Mouse (Mus musculus) hindbrain, embryonic 10.5 days (tissue): ENCODE data around the gene Zfp541. TPM values are rescaled to one million over a fixed set of nuclear protein-coding genes. Genes with fewer than 3 reads are reported as not detected.

ENCODE experiments used
- DNase-seq: peaks from one replicate; pipeline ENCODE4 v3.0.0-alpha.2; 2017; ENCODE audit warnings: low spot score
- H3K27ac ChIP-seq: fragments of 300-500 bp; sonication (generic); 2 replicates; pipeline ENCODE4 v1.5.1; 2016; ENCODE audit warnings: mild to moderate bottlenecking, moderate library complexity
- H3K27me3 ChIP-seq: fragments of 300-500 bp; sonication (generic); 2 replicates; pipeline ENCODE4 v1.6.1; 2016; ENCODE audit warnings: mild to moderate bottlenecking; ENCODE audit not compliant: poor library complexity, insufficient read depth, severe bottlenecking
- H3K36me3 ChIP-seq: fragments of 300-500 bp; sonication (generic); 2 replicates; pipeline ENCODE4 v1.6.1; 2016; ENCODE audit warnings: mild to moderate bottlenecking, moderate library complexity
- H3K4me1 ChIP-seq: fragments of 300-500 bp; sonication (generic); replicated peaks from 2 replicates; pipeline ENCODE4 v1.6.1; 2016; ENCODE audit warnings: mild to moderate bottlenecking
- H3K4me3 ChIP-seq: fragments of 300-500 bp; sonication (generic); 2 replicates; pipeline ENCODE4 v1.5.1; 2016; ENCODE audit warnings: mild to moderate bottlenecking, moderate library complexity
- H3K9me3 ChIP-seq: fragments of 300-500 bp; sonication (generic); 2 replicates; pipeline ENCODE4 v1.6.1; 2016; ENCODE audit warnings: mild to moderate bottlenecking, moderate library complexity
- WGBS: fragments of 180-500 bp; shearing (Covaris S2); methylation state at CpG from one replicate; pipeline ENCODE4 v1.1.7; 2016; 5-methylcytosine and 5-hydroxymethylcytosine counted together
- polyA plus RNA-seq: library from polyadenylated mRNA; unstranded; fragments of >200 nt; fragmentation: Nextera tagmentation; extraction: Ambion mirVana; gene quantifications from 2 replicates; pipeline ENCODE4 v1.2.1, GENCODE M21; 2016

Gene Zfp541
- 0.04 TPM in 1 of 2 replicates, not detected in the other for polyA plus RNA-seq

- WGBS, result 47% methylated on average over 80 of the region's 80 CpGs
Observed at GRCm38 (mm10) chr7:16061219-16062098, at the start of gene Zfp541. Zfp541 (plus strand) TSS chr7:16061814.

GRCm38 (mm10) chr7:16012576-16013263 is 48.9 kb upstream of the Zfp541 start:
- H3K9me3 ChIP-seq, result no peaks in the 10 kb centered on the region
- 77% methylated on average over 11 of the region's 11 CpGs for WGBS
- peak; percentile 9 for DNase-seq
- no peaks in the 10 kb centered on the region for H3K27me3 ChIP-seq
- no peak overlapping the region for H3K4me3 ChIP-seq
- peaks cover 36% of the 10 kb centered on the region for H3K36me3 ChIP-seq
- H3K4me1 ChIP-seq, result no peaks in the 10 kb centered on the region
- no peak overlapping the region for H3K27ac ChIP-seq

More at GRCm38 (mm10) chr7:16061219-16062098, at the start of gene Zfp541:
- DNase-seq, result peak; percentile 20
- peak within 1 kb of the TSS; percentile 33 for H3K4me3 ChIP-seq
- peaks cover 14% of the 10 kb centered on the region for H3K9me3 ChIP-seq
- peaks cover 42% of the 10 kb centered on the region for H3K27me3 ChIP-seq
- H3K27ac ChIP-seq, result no peak within 1 kb of the TSS
- no peaks in the 10 kb centered on the region for H3K4me1 ChIP-seq
- no peaks in the 10 kb centered on the region for H3K36me3 ChIP-seq

- Histone ChIP-seq H3K27ac (no peak overlapping the region), H3K4me3 (no peak overlapping the region), H3K4me1 (no peaks in the 10 kb centered on the region), H3K27me3 (no peaks in the 10 kb centered on the region), H3K9me3 (no peaks in the 10 kb centered on the region), H3K36me3 (peaks cover 31% of the 10 kb centered on the region)
- no peak for DNase-seq
- 73% methylated on average over 5 of the region's 5 CpGs for WGBS
Observed at GRCm38 (mm10) chr7:16013722-16014275, 47.8 kb upstream of the Zfp541 start.

GRCm38 (mm10) chr7:16014521-16015175 is 47.0 kb upstream of the Zfp541 start:
- Histone ChIP-seq H3K9me3 (no peaks in the 10 kb centered on the region), H3K36me3 (peaks cover 32% of the 10 kb centered on the region), H3K4me1 (no peaks in the 10 kb centered on the region), H3K4me3 (no peak overlapping the region), H3K27ac (no peak overlapping the region), H3K27me3 (no peaks in the 10 kb centered on the region)
- no peak for DNase-seq
- WGBS, result 96% methylated on average over 8 of the region's 8 CpGs

- no peaks in the 10 kb centered on the region for H3K27me3 ChIP-seq
- DNase-seq, result no peak
- H3K4me3 ChIP-seq, result no peak overlapping the region
- 89% methylated on average over 5 of the region's 5 CpGs for WGBS
- no peak overlapping the region for H3K27ac ChIP-seq
- no peaks in the 10 kb centered on the region for H3K9me3 ChIP-seq
- H3K4me1 ChIP-seq, result no peaks in the 10 kb centered on the region
- peaks cover 36% of the 10 kb centered on the region for H3K36me3 ChIP-seq
Observed at GRCm38 (mm10) chr7:16015384-16015783, 46.2 kb upstream of the Zfp541 start.

- Histone ChIP-seq H3K36me3 (peaks cover 18% of the 10 kb centered on the region), H3K27ac (no peak overlapping the region), H3K9me3 (no peaks in the 10 kb centered on the region), H3K4me1 (peaks cover 7% of the 10 kb centered on the region), H3K4me3 (no peak overlapping the region), H3K27me3 (no peaks in the 10 kb centered on the region)
- DNase-seq, result no peak
- WGBS, result 87% methylated on average over 9 of the region's 9 CpGs
Observed at GRCm38 (mm10) chr7:16018016-16018810, 43.4 kb upstream of the Zfp541 start.

GRCm38 (mm10) chr7:16019256-16020094 is 42.1 kb upstream of the Zfp541 start:
- Histone ChIP-seq H3K27me3 (no peaks in the 10 kb centered on the region), H3K36me3 (peaks cover 13% of the 10 kb centered on the region), H3K9me3 (no peaks in the 10 kb centered on the region), H3K4me1 (peaks cover 13% of the 10 kb centered on the region), H3K4me3 (no peak overlapping the region), H3K27ac (no peak overlapping the region)
- DNase-seq, result no peak
- 91% methylated on average over 5 of the region's 5 CpGs for WGBS

GRCm38 (mm10) chr7:16024603-16025222 is 36.9 kb upstream of the Zfp541 start:
- H3K36me3 ChIP-seq, result peaks cover 24% of the 10 kb centered on the region
- peaks cover 6% of the 10 kb centered on the region; the same call in 1 of the 2 replicates for H3K9me3 ChIP-seq
- 92% methylated on average over 8 of the region's 8 CpGs for WGBS
- DNase-seq, result no peak
- H3K27me3 ChIP-seq, result no peaks in the 10 kb centered on the region
- H3K27ac ChIP-seq, result no peak overlapping the region
- H3K4me1 ChIP-seq, result peaks cover 28% of the 10 kb centered on the region
- no peak overlapping the region for H3K4me3 ChIP-seq

GRCm38 (mm10) chr7:16028102-16028927 is 33.3 kb upstream of the Zfp541 start:
- H3K4me1 ChIP-seq, result peaks cover 20% of the 10 kb centered on the region; the same call in 1 of the 2 replicates
- no peaks in the 10 kb centered on the region for H3K27me3 ChIP-seq
- 90% methylated on average over 6 of the region's 6 CpGs for WGBS
- no peak for DNase-seq
- no peak overlapping the region for H3K27ac ChIP-seq
- H3K9me3 ChIP-seq, result peaks cover 9% of the 10 kb centered on the region; the same call in 1 of the 2 replicates
- no peak overlapping the region for H3K4me3 ChIP-seq
- peaks cover 50% of the 10 kb centered on the region for H3K36me3 ChIP-seq

GRCm38 (mm10) chr7:16031072-16031471 is 30.5 kb upstream of the Zfp541 start:
- Histone ChIP-seq H3K27ac (no peak overlapping the region), H3K4me3 (no peak overlapping the region), H3K27me3 (no peaks in the 10 kb centered on the region), H3K36me3 (peaks cover 51% of the 10 kb centered on the region), H3K9me3 (peaks cover 9% of the 10 kb centered on the region; the same call in 1 of the 2 replicates), H3K4me1 (peaks cover 15% of the 10 kb centered on the region; the same call in 1 of the 2 replicates)
- WGBS, result 93% methylated on average over 4 of the region's 4 CpGs
- DNase-seq, result no peak
